Mouse (Mus musculus) testis, postnatal 10 days (tissue): ENCODE data around the gene Eps8l3.

Source experiments
- DNase-seq: peaks from one replicate; pipeline ENCODE4 v3.0.0; 2021; ENCODE audit warnings: low spot score

The Eps8l3 gene

DNA sequence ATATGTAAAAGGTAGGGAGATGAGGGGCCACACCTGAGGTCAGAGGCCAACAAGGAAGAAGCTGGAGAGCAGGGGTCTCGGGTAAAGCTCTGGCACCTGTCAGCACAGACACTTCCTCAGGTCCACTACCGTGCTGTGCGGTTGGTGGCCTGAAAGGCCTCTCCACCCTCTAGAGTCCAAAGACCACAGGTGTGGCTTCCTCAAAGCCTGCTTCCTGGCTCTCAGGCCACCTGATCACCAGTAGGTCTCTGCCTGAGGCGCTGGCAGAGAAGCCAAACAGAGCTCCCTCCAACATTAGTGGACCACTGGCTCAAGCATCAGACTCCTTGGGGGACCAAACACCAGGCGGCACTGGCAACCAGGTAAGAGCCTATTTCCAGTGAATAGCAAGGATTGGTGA lies at the start of gene Eps8l3:
Gene Eps8l3, plus strand, starts transcription at position 225 of the 400 bp plus-strand sequence.
- DNase-seq = peak; percentile 36

DNA sequence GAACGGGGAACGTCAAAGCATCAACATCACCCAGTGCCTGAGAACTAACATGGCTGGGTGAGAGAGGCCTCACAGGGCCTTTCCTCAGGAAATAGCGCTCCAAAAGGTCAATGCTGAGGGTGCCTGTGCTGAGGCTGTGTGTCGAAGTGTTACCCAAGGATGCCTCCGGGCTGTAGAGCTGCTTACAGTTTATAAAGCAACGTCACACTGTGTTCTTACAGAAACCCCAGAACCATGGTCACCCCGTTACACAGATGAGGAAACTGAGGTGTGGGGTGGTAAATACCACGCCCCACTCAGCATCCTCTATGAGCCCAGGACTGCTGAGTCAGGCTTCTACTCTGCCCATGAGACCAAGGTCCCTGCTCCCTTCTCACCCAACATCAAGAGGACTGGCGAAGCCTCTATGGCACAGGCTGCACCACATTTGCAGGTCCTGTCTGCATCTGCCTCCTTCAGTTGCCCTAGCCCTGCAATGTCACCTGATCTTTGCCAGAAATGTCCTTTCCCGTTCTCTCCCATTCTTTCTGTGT lies 49.1 kb upstream of the Eps8l3 start:
- DNase-seq = no peak

DNA sequence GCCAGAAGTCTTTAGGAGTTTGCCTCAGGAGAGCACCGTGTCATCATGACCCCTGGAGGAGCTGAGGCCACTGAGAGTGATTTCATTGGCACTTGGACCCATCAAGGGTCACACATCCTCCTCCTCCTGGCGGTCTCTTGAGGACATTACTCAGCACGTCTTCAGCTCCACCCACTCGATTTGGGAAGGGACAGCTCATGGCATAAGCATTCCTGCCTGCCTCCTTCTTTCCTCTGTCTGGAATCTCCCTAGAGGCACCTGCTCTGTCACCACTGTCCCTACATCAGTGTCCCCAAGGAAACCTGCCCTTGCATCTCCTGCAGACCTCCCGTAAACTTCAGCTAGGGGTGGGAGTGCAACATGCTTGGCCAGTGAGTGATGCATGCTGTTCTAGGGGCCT lies 48.5 kb upstream of the Eps8l3 start:
- DNase-seq = no peak

DNA sequence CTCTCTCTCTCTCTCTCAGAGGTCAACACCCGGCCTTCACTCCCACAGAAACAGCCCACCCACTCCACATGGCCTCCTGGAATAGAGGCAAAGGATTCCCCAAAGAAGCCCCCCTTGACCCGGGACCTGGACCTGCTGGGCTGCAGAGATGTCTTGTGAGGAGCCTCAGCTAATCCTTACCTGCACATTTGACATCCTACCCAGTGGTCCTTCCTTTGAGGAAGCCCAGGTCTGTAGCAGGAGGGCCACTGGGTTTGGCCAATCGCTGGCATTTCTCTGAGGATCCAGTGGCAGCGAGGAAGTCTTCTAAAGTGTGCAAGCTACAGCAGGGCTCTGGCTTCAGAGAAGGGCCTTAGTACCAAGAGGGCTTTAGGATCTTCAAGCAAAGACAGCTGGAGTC lies 48.0 kb upstream of the Eps8l3 start:
- DNase-seq = no peak

DNA sequence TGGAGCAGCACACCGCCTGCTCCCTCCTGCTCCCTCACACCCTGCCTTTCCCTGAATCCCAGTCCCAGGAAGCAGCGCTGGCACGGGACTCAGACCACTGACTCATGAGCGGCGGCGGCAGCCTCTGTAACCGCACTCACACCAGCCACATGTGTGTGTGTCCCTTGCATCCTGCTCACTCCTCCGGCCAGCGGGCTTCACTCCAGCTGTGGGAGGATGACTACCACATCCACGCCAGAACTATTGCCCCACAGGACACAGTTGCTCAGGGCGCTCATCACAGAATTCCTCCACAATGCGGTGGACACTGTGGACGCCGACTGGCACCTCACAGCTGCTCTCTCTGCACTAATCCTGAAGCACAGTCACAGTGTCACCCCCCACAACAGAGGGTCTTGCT lies 47.4 kb upstream of the Eps8l3 start:
- no peak for DNase-seq

DNA sequence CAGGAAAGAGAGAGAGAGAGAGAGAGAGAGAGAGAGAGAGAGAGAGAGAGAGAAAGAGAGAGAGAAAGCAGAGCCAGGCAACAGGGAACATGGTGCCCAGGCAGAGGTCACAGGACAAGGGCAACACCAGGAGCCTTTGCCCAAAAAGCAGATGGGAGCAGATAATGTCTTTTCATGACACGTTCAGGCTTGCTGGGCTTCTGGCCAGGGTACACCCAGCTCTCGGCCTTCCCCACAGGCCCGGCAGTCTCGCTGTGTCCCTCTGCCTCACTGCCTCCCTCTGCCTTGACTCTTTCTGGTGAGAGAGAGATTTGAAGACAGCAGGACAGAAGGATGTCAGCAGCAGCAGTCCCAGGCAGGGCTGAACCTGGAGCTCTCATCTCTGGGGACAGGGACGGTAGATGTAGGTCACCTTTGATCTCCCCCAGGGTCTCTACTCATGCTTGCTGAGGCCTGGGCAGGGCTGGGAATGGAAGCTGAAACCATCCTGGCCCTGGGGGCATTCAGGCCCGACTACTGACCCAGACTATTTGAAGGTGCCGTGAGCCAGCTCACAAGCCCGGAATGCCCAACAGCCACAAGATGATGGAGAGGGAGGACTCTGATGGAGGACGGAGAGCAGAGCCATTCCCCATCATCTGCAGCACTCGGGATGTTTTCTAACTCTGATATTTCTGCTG lies 45.0 kb upstream of the Eps8l3 start:
- DNase-seq = peak; percentile 69

DNA sequence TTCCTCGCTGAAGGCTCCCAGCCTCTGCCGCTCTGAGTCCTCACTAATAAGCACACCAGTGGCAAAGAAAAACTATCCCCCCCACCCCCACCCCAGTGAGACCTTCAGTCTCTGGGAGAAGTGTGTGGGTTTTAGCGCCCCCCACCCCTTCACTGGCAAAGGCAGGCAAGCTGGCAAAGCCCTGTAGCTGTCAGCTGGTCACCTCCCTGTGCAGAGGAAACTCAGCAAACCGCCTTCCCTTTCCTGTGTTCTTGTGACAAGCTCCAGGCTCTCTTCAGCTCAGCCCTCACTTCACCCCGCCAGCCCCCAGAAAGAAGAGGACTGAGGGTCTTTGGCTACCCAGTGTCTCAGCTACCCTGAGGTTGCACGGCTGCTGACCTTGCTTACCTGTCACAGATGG lies 44.4 kb upstream of the Eps8l3 start:
- DNase-seq = no peak

DNA sequence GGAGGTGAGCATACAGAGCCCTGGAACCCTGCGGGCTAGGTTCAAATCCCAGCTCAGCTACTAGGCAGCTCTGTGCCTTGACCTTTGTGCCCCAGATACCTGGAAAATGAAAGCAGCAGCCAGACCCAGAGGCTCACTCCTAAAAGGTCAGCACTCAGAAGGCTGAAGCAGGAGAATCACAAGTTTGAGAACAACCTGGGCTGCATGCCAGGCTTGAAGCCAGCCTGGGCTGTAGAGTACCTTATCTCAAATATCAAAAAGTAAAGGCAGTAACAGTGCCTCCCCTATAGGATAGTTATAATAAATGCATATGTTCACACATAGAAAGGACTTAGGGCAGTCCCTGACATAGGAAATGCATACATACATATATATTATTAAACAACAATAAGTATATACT lies 43.7 kb upstream of the Eps8l3 start:
- DNase-seq = no peak

DNA sequence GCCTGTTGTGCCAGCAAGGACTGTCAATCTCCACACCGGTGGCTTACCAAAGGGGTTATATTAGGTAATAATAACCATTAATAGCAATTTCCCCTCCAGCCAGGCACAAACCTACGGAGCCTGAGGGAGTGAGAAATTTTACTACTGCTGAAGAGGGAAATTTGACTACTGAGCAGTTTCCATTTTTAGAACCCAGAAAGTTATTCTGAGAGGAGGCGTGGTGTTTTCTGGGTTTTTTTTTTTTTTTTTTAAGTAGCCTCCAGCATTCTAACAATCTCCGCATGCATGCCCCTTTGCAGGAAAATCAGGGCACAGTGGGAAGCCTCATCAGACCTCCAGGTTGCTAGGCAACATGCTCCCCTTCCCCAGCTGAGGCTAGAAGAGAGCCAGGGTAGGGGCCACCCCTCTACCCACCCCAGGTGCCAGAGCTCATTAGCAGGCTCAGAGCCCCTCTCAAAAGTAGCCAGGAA lies 43.1 kb upstream of the Eps8l3 start:
- DNase-seq = no peak

DNA sequence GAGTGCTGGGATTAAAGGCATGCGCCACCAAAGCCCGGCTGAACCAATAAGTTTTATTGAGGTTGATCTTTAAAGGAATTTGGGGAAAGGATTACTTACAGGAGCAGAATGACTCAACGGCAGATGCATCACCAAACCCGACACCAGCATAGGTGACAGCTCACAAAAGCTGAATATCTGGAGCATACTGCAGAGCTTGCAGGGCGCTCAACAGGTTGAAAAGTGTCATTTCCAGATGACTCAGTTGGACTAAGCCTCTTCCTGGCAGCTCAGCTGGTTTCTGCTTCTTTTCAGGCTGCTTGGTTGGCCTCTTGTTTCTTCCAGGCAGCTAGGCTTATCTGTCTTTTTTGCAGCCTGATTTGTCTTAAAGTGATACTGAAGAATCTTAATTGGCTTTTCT lies 41.7 kb upstream of the Eps8l3 start:
- DNase-seq = no peak

DNA sequence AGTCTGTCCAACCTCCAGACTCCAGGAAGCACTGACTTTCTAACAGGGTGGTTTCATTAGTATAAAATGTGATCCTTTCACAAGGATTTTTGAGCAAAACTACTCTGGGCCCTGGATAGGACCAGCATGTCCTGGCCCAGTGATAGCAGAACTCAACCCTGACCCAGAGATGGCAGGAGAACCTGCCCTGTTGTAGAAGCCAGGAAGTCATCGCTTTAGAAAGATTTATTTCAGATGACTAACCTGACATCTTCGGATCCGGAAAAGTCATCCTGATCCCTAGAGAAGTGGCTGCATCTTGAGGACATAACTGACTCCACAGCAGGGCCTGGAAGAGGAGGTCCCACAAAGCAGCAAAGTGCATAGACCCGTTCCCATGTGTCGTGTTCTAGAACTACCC lies 37.2 kb upstream of the Eps8l3 start:
- no peak for DNase-seq

DNA sequence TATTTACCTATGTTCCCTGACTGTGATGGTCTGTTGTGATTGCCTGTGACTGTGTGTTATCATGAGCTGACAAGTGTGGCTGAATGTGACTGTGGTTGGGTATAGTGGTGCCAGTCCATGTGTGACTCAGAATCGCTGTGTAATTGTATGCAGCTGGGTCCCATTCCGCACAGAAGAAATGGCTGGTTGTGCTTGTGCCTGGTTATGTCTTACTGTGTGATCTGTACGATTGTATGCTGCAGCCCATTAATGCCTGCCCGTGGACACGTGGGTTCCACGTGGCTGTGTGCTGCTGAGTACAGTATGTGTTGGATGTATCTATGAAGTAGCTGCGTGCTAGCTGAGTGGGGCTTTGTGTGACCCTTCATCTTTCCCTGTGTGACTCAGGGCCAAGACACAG lies 36.2 kb upstream of the Eps8l3 start:
- no peak for DNase-seq

DNA sequence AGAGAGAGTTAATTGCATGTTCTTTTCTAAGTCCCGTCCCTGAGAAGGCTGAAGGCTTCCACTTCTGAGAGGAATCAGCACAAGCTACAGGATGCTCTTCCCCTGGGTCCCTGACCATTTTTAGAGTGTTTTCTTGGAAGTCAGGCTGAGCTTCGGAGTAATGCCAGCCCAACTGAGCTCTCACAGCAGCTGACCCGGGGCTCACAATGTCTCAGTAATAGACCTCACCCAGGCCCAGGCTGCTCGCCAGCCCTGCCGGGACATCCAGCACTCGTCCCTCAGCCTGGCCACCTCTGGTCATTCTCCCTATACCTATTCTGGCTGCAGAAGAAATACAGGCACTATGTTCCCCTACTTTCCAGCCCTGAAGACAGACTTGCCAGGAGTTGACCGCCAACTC lies 35.7 kb upstream of the Eps8l3 start:
- DNase-seq = peak; percentile 63

DNA sequence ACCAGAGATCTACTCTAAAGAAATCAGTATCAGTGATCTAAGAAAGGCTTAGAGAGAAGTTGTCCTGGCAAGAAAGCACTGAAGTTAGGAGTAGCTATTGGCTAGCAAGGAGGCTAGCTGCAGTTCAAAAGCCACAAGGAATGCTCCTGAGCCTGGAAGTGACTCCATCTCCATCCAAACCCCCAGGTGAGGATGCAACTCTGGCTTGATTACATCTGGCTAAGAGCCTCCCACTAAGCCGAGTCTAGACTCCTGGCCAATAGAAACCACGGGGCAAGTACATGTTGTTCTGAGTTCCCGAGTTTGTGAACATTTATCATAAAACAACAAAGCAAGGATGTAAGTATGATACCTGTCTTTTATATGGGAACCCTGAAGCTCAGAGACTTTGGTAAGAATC lies 33.6 kb upstream of the Eps8l3 start:
- DNase-seq = no peak

DNA sequence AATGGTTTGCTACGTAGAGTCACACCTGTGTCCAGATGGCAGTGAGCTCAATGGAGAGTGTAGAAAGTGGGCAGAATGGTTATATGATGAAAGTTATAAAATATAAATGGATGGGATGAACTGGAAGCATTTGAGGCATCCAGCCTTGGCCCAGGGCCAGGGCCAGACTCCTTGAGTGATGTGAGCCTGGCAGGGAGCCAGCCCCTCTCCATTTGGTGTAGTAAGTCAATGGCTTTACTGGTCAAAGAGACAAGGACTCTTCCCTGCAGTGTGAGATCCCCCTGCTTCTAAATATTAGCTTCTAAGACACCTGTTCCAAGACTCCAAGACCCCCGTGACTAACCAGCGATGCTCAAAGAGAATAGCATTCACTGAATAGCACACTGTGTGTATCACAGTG lies 33.0 kb upstream of the Eps8l3 start:
- peak; percentile 71 for DNase-seq

DNA sequence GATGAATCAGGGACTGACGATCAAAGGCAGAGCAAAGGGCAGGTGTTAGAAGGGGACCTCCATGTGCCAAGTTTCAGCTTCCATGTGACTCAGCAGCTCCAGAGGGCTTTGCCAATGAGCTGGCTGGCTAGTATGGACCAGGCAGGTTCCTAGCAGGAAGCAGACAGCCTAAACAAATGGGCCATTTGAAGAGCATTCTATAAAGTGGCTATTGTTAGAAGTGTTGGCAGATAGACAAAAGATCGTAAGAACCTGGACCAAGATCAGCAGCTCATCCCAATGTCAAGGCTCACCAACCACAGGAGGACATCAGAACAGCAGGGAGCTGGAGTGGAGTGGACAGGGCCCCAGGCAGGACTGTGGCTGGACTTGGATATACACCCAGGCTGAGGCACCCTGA lies 32.5 kb upstream of the Eps8l3 start:
- DNase-seq = no peak

DNA sequence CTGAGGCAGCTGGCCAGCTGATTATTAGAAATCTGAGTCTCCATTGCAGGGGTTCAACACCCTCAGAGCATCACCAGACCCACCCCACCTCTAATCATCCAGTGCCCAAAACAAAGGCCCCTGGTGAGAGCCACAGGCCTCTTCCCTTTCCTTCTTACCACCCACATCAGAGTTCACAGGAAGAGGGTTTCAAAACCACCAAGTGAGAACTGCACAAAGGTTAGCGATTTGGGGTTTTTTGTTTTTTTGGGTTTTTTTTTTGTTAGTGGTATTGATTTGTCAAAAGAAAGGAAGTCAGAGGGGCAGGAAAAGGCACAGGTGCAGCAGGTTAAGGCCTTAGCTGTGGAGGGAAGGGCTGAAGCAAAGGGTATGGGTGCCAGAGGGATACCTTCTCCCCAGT lies 30.9 kb upstream of the Eps8l3 start:
- DNase-seq = no peak

DNA sequence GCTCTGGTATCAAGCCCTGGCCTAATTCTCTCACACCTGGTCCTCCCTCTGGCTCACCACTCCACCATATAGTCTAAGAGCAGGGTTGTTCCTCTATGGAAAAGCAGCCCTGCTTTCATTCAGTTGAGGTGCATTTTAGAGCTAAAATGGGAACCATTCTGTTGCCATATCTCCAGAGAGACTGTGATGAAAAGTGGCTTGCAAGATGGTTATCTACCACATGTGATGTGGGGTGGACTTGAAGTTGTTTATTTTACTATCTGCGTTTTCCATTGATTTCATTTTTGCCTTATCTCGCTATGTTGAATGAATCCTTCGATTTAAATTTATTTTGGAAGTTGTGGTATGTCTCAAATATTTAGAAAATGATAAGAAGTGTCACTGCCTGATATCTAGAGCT lies 30.2 kb upstream of the Eps8l3 start:
- DNase-seq = no peak

DNA sequence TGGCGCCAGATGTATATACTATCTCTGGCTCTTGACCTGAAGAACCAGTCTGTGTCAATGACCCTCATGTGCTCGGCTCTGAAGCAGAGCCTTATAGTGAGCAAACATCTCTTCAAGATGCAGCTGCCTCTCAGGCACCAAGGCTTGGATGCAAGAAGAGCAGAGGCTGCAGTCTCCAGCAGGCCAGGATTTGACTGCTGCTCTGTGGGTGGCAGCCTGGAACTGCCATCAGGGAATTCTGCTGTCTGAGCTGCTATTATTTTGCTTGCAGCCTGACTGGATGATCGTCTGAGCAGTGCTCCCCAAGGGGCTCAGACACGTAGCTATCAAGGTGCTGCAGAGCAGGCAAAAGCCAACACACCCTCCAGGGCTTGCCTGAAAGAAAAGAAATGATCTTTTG lies 28.9 kb upstream of the Eps8l3 start:
- DNase-seq = no peak

DNA sequence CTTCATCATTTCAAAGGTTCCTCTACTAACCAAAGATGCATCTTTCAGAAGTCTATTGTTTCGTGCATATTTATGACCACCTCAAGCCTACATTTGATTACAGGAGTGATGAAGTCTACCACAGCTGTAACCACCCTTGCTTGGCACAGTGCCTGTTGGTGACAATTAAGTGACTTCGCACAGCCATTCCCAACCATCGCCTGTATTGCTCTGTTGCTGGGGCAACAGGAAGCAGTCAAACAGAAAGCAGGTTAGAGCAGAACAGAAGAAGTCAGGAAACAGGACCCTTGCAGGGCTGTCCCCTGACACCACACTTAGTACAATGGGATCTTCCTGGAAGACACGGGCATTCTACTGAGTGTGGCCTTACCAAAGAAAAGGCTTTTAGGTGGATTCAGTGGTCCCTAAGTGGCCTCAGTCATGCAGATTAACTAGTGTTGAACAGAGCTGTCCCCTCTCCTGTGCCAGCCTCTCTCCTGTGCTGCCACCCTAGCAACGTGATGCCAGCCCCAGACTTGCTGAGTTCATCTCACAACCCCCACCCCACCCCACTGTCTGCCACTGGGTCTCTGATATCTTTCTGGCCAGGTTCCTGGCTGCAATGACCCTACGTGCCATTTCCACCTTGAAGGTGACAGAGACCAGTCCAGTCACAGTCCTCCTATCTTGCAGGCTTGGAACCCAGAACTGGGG lies 27.9 kb upstream of the Eps8l3 start:
- DNase-seq = no peak

DNA sequence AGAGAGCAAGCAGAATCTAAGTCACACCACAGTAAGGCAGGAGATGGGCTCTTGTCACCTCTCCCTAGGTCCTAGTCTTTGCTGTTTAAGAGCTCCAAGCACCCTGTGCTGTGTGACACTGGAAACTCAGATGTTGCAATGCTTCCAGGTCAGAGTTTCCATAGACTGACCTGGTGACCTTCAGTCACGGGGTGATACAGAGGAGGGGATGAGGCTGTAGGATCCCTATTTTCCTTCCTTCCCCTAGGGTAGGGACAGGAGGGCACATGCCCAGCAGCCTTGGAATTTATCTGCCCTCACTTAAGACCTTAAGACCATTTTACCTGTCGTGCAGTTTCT lies 27.4 kb upstream of the Eps8l3 start:
- DNase-seq = no peak

DNA sequence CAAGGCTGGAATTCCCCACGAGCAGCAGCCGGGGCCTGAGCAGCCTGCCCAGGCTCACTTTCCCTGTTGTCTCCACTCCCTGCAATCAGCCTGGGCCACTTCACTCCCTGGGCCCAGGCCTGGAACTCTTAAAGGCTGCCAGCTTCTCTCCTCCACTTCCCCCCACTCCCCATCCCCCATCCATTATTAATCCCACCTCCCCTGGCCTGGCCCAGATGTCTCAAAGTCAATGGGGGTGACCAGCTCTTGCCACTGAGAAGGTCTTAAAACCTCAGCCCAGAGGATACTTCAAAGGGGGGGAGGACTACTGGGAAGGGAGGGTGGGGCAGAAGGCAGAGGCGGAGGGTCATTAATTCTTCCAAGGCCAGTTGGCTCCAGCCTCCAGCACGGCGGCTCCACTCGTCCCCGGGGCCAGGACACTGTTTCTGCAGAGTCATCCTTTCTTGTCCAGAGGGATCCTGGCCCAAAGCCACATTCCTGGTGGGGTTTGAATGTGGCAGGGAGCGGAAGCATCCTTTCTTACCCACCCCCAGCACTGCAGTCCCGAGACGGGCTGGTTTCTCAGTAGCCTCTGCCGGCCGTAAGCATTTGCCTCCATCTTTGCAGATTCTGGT lies 26.5 kb upstream of the Eps8l3 start:
- peak; percentile 84 for DNase-seq

DNA sequence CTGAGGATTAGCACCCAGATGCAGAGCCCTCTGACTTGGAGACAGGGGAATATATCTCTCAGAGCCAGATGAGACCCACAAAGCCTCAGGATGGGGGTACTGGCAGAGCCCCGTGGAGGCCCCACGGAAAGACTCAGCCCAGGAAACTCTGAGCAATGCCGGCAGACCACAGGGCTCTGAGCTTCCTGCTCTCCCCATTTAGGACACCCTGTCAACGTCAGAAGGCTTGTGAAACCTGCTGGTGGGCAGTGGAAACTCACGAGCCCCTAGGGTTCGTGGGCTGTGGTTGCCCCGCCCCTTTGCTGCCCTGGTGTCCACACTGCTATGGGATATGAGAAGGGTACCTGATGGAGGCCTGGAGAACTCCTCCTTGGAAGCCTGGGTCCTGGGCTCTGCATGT lies 24.2 kb upstream of the Eps8l3 start:
- no peak for DNase-seq
